In genomic region chr3:88620992-88621536, GRCm38 (mm10) we compare ENCODE assay signal across 8 mouse cellular contexts. TPM values are rescaled to one million over a fixed set of nuclear protein-coding genes. Genes with fewer than 3 reads are reported as not detected.
DNase-seq lines count a peak whose midpoint lies in the region; ATAC-seq and TF ChIP-seq lines count a peak whose summit lies in the region.

No protein-coding gene starts in this region.

- no peak for DNase-seq in layer of hippocampus, adult 2 months (ENCODE audit: low spot score in 2 of 2)
- no peak for DNase-seq in layer of hippocampus, adult 8-10 months (ENCODE audit: low spot score in 2 of 2)
- peak; percentile 20 for DNase-seq in brain, embryonic 18.5 days (ENCODE audit: low read depth, low spot score)
- peak; percentile 82 to 87 for DNase-seq in heart, postnatal 36 days
- peak; percentile 86 for DNase-seq in limb, embryonic 10.5 days (ENCODE audit: low spot score)
- peak; percentile 83 for DNase-seq in midbrain, embryonic 10.5 days (ENCODE audit: low spot score)
- DNase-seq in splenic B cell, adult 2 months (ENCODE audit: low read depth, low spot score) = peak; percentile 75

- WGBS in forebrain, embryonic 12.5 days = under 1% methylated on average over 64 of the region's 64 CpGs
- WGBS in limb, embryonic 10.5 days = under 1% methylated on average over 64 of the region's 64 CpGs
- under 1% methylated on average over 64 of the region's 64 CpGs for WGBS in midbrain, embryonic 10.5 days

- peak overlapping the region; percentile 98 for H3K27ac ChIP-seq in layer of hippocampus, adult 2 months
- peak overlapping the region; percentile 98 for H3K27ac ChIP-seq in forebrain, embryonic 12.5 days
- peak overlapping the region; percentile 99 for H3K27ac ChIP-seq in limb, embryonic 10.5 days
- H3K27ac ChIP-seq in midbrain, embryonic 10.5 days (replicated peaks) = peak overlapping the region; percentile 98

- peak overlapping the region; percentile 76 for H3K4me3 ChIP-seq in layer of hippocampus, adult 2 months
- H3K4me3 ChIP-seq in forebrain, embryonic 12.5 days (replicated peaks) = peak overlapping the region; percentile 90
- peak overlapping the region; percentile 91 for H3K4me3 ChIP-seq in limb, embryonic 10.5 days
- peak overlapping the region; percentile 82 for H3K4me3 ChIP-seq in midbrain, embryonic 10.5 days

- peak overlapping the region; percentile 99 for H3K9ac ChIP-seq in forebrain, embryonic 12.5 days

- no peaks in the 10 kb centered on the region for H3K9me3 ChIP-seq in forebrain, embryonic 12.5 days
- H3K9me3 ChIP-seq in limb, embryonic 10.5 days (replicated peaks) = no peaks in the 10 kb centered on the region
- no peaks in the 10 kb centered on the region for H3K9me3 ChIP-seq in midbrain, embryonic 10.5 days (replicated peaks)

- peaks cover 13% of the 10 kb centered on the region; the same call in 1 of the 2 replicates for H3K36me3 ChIP-seq in forebrain, embryonic 12.5 days (replicated peaks)
- peaks cover 18% of the 10 kb centered on the region for H3K36me3 ChIP-seq in limb, embryonic 10.5 days
- H3K36me3 ChIP-seq in midbrain, embryonic 10.5 days = peaks cover 19% of the 10 kb centered on the region
- peaks cover 1% of the 10 kb centered on the region; the same call in 1 of the 2 replicates for H3K36me3 ChIP-seq in splenic B cell, adult 2 months (ENCODE audit: control insufficient read depth, insufficient read depth, low read length, poor library complexity, severe bottlenecking)

- H3K27me3 ChIP-seq in forebrain, embryonic 12.5 days = no peaks in the 10 kb centered on the region
- peaks cover 25% of the 10 kb centered on the region for H3K27me3 ChIP-seq in limb, embryonic 10.5 days (ENCODE audit: low read depth, poor library complexity, severe bottlenecking)
- H3K27me3 ChIP-seq in midbrain, embryonic 10.5 days (ENCODE audit: low read depth, poor library complexity, severe bottlenecking) = peaks cover 21% of the 10 kb centered on the region; the same call in 1 of the 2 replicates
- H3K27me3 ChIP-seq in splenic B cell, adult 2 months (ENCODE audit: control insufficient read depth, insufficient read depth, low read length, poor library complexity, severe bottlenecking) = no peaks in the 10 kb centered on the region

- H3K4me1 ChIP-seq in forebrain, embryonic 12.5 days = peaks cover 39% of the 10 kb centered on the region
- peaks cover 55% of the 10 kb centered on the region for H3K4me1 ChIP-seq in limb, embryonic 10.5 days
- peaks cover 72% of the 10 kb centered on the region for H3K4me1 ChIP-seq in midbrain, embryonic 10.5 days

- intact Hi-C loops in heart, postnatal 36 days (cut with DNase I) = loop anchor here (2.0 kb wide), 1 partner anchor 14 kb away; no protein-coding TSS in a partner anchor

- peak overlapping the region; percentile 91 for H3K4me2 ChIP-seq in forebrain, embryonic 12.5 days

- TF ChIP-seq CTCF in layer of hippocampus, adult 2 months (conservative IDR thresholded peaks at IDR 0.05) = no peak

- peak; percentile 76 for ATAC-seq in forebrain, embryonic 12.5 days (ENCODE audit: low FRiP score)

RNA-seq across cellular contexts. Expression of gene Arhgef2, which starts 15.3 kb away (rescaled TPM):
- total RNA-seq in layer of hippocampus, adult 2 months (2021) = 100 to 1,000 TPM; 268 to 283 TPM
- total RNA-seq in layer of hippocampus, adult 8-10 months (2022) = 100 to 1,000 TPM; 210 to 272 (median 257) TPM
- polyA plus RNA-seq in forebrain, embryonic 12.5 days (2016; fragmentation: Nextera tagmentation; extraction: Ambion mirVana) = 146 and 147 TPM in 2 replicates
- 10 to 100 TPM; 42.2 to 51.1 TPM for total RNA-seq in heart, postnatal 36 days (2021)
- 103 and 119 TPM in 2 replicates for polyA plus RNA-seq in limb, embryonic 10.5 days (2016; fragmentation: Nextera tagmentation; extraction: Ambion mirVana)
- polyA plus RNA-seq in midbrain, embryonic 10.5 days (2016; fragmentation: Nextera tagmentation; extraction: Ambion mirVana) = 82.2 and 106 TPM in 2 replicates

RNA-seq across cellular contexts. Expression of gene Rxfp4, which starts 31.9 kb away (rescaled TPM):
- not detected for total RNA-seq in layer of hippocampus, adult 2 months (2021)
- not detected for total RNA-seq in layer of hippocampus, adult 8-10 months (2022)
- polyA plus RNA-seq in forebrain, embryonic 12.5 days (2016; fragmentation: Nextera tagmentation; extraction: Ambion mirVana) = not detected in 2 replicates
- total RNA-seq in heart, postnatal 36 days (2021) = under 1 TPM in 1 of 2 experiments, not detected in 1; 0.22 TPM
- not detected in 2 replicates for polyA plus RNA-seq in limb, embryonic 10.5 days (2016; fragmentation: Nextera tagmentation; extraction: Ambion mirVana)
- not detected in 2 replicates for polyA plus RNA-seq in midbrain, embryonic 10.5 days (2016; fragmentation: Nextera tagmentation; extraction: Ambion mirVana)

RNA-seq across cellular contexts. Expression of gene Ssr2, which starts 45.4 kb away (rescaled TPM):
- 10 to 100 TPM; 86.8 to 91.6 TPM for total RNA-seq in layer of hippocampus, adult 2 months (2021)
- total RNA-seq in layer of hippocampus, adult 8-10 months (2022) = 10 to 100 TPM; 86.4 to 96.0 (median 90.1) TPM
- 118 and 135 TPM in 2 replicates for polyA plus RNA-seq in forebrain, embryonic 12.5 days (2016; fragmentation: Nextera tagmentation; extraction: Ambion mirVana)
- total RNA-seq in heart, postnatal 36 days (2021) = 10 to 100 TPM; 70.7 to 73.8 TPM
- polyA plus RNA-seq in limb, embryonic 10.5 days (2016; fragmentation: Nextera tagmentation; extraction: Ambion mirVana) = 199 and 202 TPM in 2 replicates
- polyA plus RNA-seq in midbrain, embryonic 10.5 days (2016; fragmentation: Nextera tagmentation; extraction: Ambion mirVana) = 201 and 207 TPM in 2 replicates

Comparison
In these comparisons a context has a peak if more than half of its experiments do, and no peak if none do; other contexts are left out.
1. DNase-seq: peak in brain, embryonic 18.5 days (single experiment), heart, postnatal 36 days (2 of 2), limb, embryonic 10.5 days (single experiment), midbrain, embryonic 10.5 days (single experiment) and splenic B cell, adult 2 months (single experiment); none in layer of hippocampus, adult 2 months (0 of 2) and layer of hippocampus, adult 8-10 months (0 of 2).
2. RNA of gene Arhgef2, which starts 15.3 kb away (total RNA-seq): 268 to 283 TPM in layer of hippocampus, adult 2 months and 210 to 272 TPM in layer of hippocampus, adult 8-10 months; 42.2 to 51.1 TPM in heart, postnatal 36 days; every median in the first group is over 4 times any median in the second.
3. Peak in every context shown above with its lines, with median percentiles within 50 percentile points of each other: H3K27ac ChIP-seq and H3K4me3 ChIP-seq.